Mouse (Mus musculus): ENCODE measurements around the gene Gpc6.

The Gpc6 gene

DNA sequence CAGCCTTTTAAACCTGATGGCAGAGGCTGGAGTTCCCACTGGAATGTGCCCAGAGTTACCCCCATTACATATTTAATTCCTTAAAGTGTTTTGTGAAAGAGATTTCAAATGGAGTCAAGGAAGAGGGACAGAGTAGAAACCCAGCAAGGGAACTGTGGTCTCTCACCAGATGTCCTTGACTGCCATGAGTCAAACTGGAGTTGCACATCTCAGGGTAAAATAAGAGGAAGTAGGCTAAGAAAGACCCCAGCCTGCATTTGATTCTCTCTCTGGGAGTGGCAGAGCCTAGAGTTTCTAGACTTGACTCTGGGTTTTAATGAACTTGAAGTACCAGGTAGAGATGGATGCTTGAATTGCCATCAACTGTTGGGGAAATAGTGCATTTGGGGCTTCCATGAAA is 946.2 kb downstream of the Gpc6 start:
- POLR2A ChIA-PET: no interaction called here
- CTCF ChIA-PET: no interaction called here

- POLR2A ChIA-PET: no interaction called here
- CTCF ChIA-PET: no interaction called here
These were observed 954.2 kb downstream of the Gpc6 start for GRCm38 (mm10) chr14:117879313-117879712.

GRCm38 (mm10) chr14:117881112-117881511 is 956.0 kb downstream of the Gpc6 start:
- CTCF ChIA-PET: no interaction called here
- POLR2A ChIA-PET: no interaction called here

GRCm38 (mm10) chr14:117882222-117882621 is 957.1 kb downstream of the Gpc6 start:
- POLR2A ChIA-PET: no interaction called here
- CTCF ChIA-PET: interaction anchor here (0.6 to 1.5 kb wide), 13 partner anchors 33 to 1675 kb away, joined by 3 to 6 read pairs (median 3); no protein-coding TSS in a partner anchor

GRCm38 (mm10) chr14:117889653-117890052 is 964.5 kb downstream of the Gpc6 start:
- ChIA-PET CTCF (no interaction called here), POLR2A (no interaction called here)

- POLR2A ChIA-PET: interaction anchor here in 1 of 4 experiments (0.7 kb wide), 1 partner anchor 968 kb away, joined by 6 read pairs; no protein-coding TSS in a partner anchor
These were observed 966.3 kb downstream of the Gpc6 start for GRCm38 (mm10) chr14:117891426-117891825.

DNA sequence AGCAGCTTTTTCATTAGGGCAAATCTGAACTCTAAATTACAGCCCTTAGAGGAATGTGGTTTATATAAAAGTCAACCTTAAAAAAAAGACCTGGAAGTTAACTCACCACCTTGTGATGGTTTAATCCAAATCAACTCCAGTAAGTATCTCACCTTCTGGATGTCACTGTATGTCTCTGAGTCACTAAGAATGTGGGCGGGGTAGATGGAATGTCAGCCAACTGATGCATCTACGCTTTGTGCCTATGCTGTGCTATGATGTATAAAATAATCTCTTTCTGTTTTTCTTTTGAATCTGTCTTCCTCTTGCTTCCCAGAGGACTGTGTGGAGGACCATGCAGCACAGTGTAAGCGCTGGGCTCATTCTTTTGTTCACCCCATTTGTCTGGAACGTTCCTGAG is 966.9 kb downstream of the Gpc6 start:
- POLR2A ChIA-PET: interaction anchor here in 1 of 4 experiments (0.7 kb wide), 1 partner anchor 969 kb away, joined by 6 read pairs; no protein-coding TSS in a partner anchor
- CTCF ChIA-PET: no interaction called here

More at GRCm38 (mm10) chr14:117891426-117891825, 966.3 kb downstream of the Gpc6 start:
- CTCF ChIA-PET: interaction anchor here in 1 of 4 experiments (0.6 kb wide), 1 partner anchor 163 kb away, joined by 6 read pairs; no protein-coding TSS in a partner anchor

DNA sequence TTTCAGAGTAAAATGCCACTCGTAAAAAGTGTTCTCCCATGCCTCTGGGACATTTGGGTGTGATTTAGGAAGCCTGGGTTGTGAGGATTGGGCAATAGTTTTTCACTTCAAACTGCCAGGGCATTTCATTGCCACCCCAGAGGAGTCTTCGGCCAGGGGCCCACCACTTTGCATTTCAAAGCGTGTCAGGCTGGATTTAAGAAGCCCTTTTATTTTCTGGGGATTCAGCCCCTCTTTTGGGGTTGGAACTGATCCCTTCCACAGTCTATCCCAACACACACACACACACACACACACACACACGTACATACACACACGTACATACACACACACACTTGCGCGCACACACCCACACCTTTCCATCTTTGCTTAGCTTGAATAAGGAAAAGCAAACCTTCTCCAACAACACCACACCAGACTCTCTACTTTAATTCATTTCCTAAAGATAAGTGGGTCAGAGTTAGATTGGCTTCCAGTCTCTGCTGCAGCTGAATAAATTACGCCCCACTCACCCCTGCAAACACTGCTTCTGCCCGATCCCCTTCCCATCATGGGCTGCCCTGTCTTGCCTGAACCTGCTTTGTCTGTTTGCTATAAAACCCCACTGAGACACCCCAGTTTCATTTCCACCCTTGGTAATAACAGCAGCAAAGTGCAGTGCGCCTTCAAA is 969.9 kb downstream of the Gpc6 start:
- CTCF ChIA-PET: no interaction called here
- POLR2A ChIA-PET: interaction anchor here in 1 of 4 experiments (0.7 kb wide), 1 partner anchor 17 kb away, joined by 3 read pairs; no protein-coding TSS in a partner anchor

DNA sequence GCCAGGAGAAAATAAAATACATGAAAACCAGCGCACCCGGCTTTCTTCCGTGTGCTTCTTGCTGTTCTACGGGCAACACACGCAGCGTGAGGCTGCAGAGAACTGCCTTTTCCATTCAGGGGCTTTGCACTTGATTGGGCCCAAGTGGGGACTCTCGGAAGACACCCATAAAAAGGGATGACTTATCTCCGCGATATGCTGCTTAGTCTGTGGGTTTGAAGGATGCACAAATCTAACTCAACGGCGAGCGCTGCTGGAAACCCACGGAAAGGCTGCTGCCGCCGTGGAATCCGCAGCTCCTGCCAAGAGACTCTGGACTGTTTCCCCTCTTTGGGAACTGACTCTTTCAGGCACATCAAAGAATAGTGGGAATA is 970.4 kb downstream of the Gpc6 start:
- ChIA-PET CTCF (no interaction called here), POLR2A (no interaction called here)

- POLR2A ChIA-PET: no interaction called here
- CTCF ChIA-PET: no interaction called here
These were observed 979.2 kb downstream of the Gpc6 start for GRCm38 (mm10) chr14:117904300-117904699.

- CTCF ChIA-PET: interaction anchor here in 1 of 4 experiments (0.6 kb wide), 1 partner anchor 21 kb away, joined by 7 read pairs; no protein-coding TSS in a partner anchor
- POLR2A ChIA-PET: no interaction called here
These were observed 980.6 kb downstream of the Gpc6 start for GRCm38 (mm10) chr14:117905701-117906100.

- ChIA-PET CTCF (no interaction called here), POLR2A (no interaction called here)
These were observed 981.2 kb downstream of the Gpc6 start for GRCm38 (mm10) chr14:117906361-117906760.

- POLR2A ChIA-PET: interaction anchor here in 1 of 4 experiments (1.1 kb wide), 1 partner anchor 11 kb away, joined by 3 read pairs; no protein-coding TSS in a partner anchor
- CTCF ChIA-PET: no interaction called here
These were observed 983.3 kb downstream of the Gpc6 start for GRCm38 (mm10) chr14:117908231-117908920.

DNA sequence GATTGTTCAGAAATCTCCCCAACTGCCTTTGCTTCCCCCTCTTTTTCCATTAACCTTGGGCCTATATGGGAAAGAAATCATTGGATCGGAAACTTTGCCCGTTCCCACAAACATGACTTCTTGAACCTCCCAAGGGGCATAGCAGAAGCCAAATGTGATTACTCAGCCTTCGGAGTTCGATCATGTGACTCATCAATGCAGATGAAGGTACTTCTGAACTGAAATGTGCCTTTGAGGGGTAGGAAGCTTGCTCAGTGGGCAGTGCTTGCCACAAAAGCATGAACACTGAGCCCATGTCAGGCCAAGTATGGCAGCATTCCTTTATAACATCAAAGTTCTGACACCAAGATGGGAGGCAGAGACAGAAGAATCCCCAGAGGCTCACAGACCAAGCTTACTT is 983.9 kb downstream of the Gpc6 start:
- POLR2A ChIA-PET: no interaction called here
- CTCF ChIA-PET: no interaction called here

- ChIA-PET POLR2A (no interaction called here), CTCF (no interaction called here)
These were observed 985.2 kb downstream of the Gpc6 start for GRCm38 (mm10) chr14:117910323-117910722.

- POLR2A ChIA-PET: interaction anchor here in 1 of 4 experiments (0.6 to 1.7 kb wide), 2 partner anchors 11 to 18 kb away, joined by 3 read pairs; no protein-coding TSS in a partner anchor
- CTCF ChIA-PET: interaction anchor here in 1 of 4 experiments (0.6 kb wide), 1 partner anchor 59 kb away, joined by 3 read pairs; no protein-coding TSS in a partner anchor
These were observed 987.6 kb downstream of the Gpc6 start for GRCm38 (mm10) chr14:117912624-117913270.

GRCm38 (mm10) chr14:117916577-117916976 is 991.5 kb downstream of the Gpc6 start:
- ChIA-PET POLR2A (no interaction called here), CTCF (no interaction called here)

- CTCF ChIA-PET: no interaction called here
- POLR2A ChIA-PET: interaction anchor here in 1 of 4 experiments (1.5 kb wide), 1 partner anchor 11 kb away, joined by 3 read pairs; no protein-coding TSS in a partner anchor
These were observed 993.6 kb downstream of the Gpc6 start for GRCm38 (mm10) chr14:117918724-117919123.

DNA sequence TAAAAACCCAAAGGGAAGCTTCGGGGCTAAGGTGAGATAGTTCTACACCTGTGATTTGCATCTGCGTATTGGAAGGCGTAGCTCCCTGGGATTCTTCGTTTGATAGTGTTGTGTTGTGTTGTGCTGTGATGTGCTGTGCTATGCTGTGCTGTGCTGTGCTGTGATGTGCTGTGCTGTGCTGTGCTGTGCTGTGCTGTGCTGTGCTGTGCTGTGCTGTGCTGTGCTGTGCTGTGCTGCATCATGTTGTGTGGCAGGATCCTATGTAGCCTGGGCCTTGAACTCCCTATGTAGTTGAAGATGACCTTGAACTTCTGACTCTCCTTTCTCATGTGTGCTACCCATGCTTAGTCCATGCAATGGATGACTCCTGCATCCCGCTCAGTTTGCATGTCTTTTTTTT is 994.5 kb downstream of the Gpc6 start:
- ChIA-PET POLR2A (interaction anchor here in 1 of 4 experiments (1.5 kb wide), 1 partner anchor 12 kb away, joined by 3 read pairs; no protein-coding TSS in a partner anchor), CTCF (no interaction called here)

GRCm38 (mm10) chr14:117921393-117922014 is 996.4 kb downstream of the Gpc6 start:
- CTCF ChIA-PET: interaction anchor here in 2 of 4 experiments (0.6 to 1.0 kb wide), 2 partner anchors 13 to 17 kb away, joined by 3 to 6 read pairs; no protein-coding TSS in a partner anchor
- POLR2A ChIA-PET: no interaction called here

Data from embryonic stem cell, embryonic (primary cell).